Mouse (Mus musculus): Measurements from ENCODE around the gene Alg14. TPM values are rescaled to one million over a fixed set of nuclear protein-coding genes. Genes with fewer than 3 reads are reported as not detected.
A peak's percentile ranks its signal among the peaks of the same experiment; 100 is the strongest.

Alg14 gene
- polyA plus RNA-seq, 1 experiment from 2014 or later, result 39.2 TPM

DNA sequence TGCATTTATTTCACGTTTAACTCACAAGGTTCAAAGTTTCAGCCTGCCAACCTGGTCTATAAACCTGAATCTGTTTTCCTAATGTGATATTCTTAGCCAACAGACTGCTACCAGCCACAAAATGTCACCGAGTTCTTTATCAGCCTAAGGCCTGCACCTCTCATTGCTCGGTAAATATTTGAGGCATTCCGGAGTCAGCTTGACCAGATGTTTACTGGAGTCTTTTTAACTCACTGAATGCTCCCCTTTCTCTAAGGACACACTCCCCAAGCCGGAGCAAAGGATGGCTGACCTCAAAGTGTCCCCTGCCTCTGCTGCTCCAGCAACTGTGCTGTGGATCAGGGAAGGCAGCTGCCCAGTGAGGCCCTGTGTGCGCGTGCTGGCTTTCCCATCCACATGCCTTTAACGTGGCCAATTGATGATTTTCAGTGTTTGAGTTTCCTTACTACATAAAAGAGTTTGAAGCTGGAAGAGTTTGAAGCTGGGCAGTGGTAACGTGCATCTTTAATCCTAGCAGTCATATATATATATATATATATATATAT, 82.4 kb downstream of the Alg14 start:
- no peaks in the 10 kb centered on the region for H3K9me3 ChIP-seq (ENCODE audit: control insufficient read depth, low read length)
- no peaks in the 10 kb centered on the region for H3K4me1 ChIP-seq (ENCODE audit: control insufficient read depth, insufficient read depth, low read length)
- no peak for ATAC-seq (ENCODE audit: low read depth)
- no peak overlapping the region for H3K9ac ChIP-seq (replicated peaks; ENCODE audit: low read depth, low read length)
- H3K36me3 ChIP-seq (ENCODE audit: control insufficient read depth, insufficient read depth, low read length), result no peaks in the 10 kb centered on the region
- 76% methylated on average over 9 of the region's 9 CpGs for WGBS
- no peak overlapping the region for H3K4me3 ChIP-seq (ENCODE audit: low read depth, low read length)
- no peaks in the 10 kb centered on the region for H3K27me3 ChIP-seq (ENCODE audit: control insufficient read depth, insufficient read depth, low read length)
- H3K27ac ChIP-seq (ENCODE audit: low read depth, low read length), result no peak overlapping the region
- no peak overlapping the region for H3K4me2 ChIP-seq (ENCODE audit: low read depth, low read length)

DNA sequence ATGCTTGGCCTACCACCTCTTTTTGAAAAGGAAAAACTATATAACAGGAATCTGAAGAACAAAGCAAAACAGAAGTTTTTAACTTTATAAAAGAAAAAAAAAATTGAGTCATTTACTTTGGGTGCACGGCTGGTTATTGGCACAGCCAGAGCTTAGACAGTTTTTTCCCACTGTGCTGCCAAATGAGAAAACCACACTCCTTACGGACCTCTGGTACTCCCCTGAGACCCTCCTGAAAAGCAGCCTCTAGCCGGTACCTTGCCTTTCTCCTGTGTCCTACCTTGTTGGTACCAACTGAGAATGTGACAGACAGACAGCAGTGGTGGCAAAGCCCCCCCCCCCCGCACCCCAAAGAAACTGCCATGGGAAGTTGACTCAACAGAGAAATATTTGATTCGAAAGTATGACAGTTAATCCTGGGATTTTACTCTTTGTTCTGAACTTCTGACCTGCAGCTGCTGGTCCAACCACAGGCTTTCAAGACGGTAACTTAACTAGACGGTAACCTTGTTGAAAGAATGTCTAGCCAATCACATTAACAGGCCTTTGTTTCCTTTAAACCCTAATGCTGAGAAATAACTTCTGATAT, 84.1 kb downstream of the Alg14 start:
- H3K4me3 ChIP-seq (ENCODE audit: low read depth, low read length), result no peak overlapping the region
- no peaks in the 10 kb centered on the region for H3K9me3 ChIP-seq (ENCODE audit: control insufficient read depth, low read length)
- H3K4me2 ChIP-seq (ENCODE audit: low read depth, low read length), result no peak overlapping the region
- no peaks in the 10 kb centered on the region for H3K36me3 ChIP-seq (ENCODE audit: control insufficient read depth, insufficient read depth, low read length)
- no peaks in the 10 kb centered on the region for H3K4me1 ChIP-seq (ENCODE audit: control insufficient read depth, insufficient read depth, low read length)
- H3K27ac ChIP-seq (ENCODE audit: low read depth, low read length), result no peak overlapping the region
- H3K27me3 ChIP-seq (ENCODE audit: control insufficient read depth, insufficient read depth, low read length), result no peaks in the 10 kb centered on the region
- ATAC-seq (ENCODE audit: low read depth), result no peak
- H3K9ac ChIP-seq (replicated peaks; ENCODE audit: low read depth, low read length), result no peak overlapping the region
- WGBS, result 76% methylated on average over 7 of the region's 7 CpGs

DNA sequence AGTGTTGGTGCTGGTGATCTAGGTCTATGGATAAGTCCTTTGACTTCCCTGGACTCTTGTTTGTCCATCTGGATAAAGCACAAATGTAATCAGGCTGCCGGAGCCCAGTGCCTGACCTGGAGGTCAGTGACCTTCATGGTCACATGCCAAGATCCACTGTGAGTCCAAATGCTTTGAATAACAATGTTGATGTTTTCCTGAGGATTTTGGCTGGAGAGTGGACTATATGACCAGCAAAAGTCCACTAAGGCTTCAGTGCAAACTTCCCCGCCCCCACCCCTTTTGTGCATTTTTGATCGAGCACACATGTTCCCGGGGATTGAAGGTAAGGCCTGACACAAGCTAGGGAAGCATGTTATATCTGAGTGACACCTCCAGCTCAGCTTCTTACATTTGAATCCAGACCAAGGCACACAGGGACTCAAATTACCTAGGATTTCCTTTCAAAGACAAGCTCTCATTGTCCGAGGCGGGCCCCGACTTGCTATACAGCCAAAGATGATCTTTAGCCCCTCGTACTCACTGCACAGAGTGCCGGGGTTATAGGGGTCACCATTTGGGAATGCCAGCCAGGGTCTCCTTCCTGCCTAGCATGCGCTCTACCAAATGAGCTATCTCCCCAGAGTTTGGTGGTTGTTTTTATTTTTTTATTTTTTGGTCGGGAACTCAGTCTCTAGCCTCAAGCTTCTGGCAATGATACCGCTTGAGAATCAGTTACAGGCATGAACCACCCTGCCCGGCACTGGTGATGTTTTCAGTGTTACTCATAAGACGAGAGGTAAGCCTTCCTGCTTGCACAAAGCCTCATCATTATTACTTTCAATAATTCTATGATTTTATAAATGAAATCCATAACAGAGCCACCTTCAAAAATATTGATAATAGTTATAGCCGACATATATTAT, 87.4 kb downstream of the Alg14 start:
- no peak overlapping the region for H3K27ac ChIP-seq (ENCODE audit: low read depth, low read length)
- H3K27me3 ChIP-seq (ENCODE audit: control insufficient read depth, insufficient read depth, low read length), result no peaks in the 10 kb centered on the region
- H3K9ac ChIP-seq (replicated peaks; ENCODE audit: low read depth, low read length), result no peak overlapping the region
- H3K9me3 ChIP-seq (ENCODE audit: control insufficient read depth, low read length), result no peaks in the 10 kb centered on the region
- H3K4me1 ChIP-seq (ENCODE audit: control insufficient read depth, insufficient read depth, low read length), result no peaks in the 10 kb centered on the region
- WGBS, result 64% methylated on average over 15 of the region's 15 CpGs
- H3K36me3 ChIP-seq (ENCODE audit: control insufficient read depth, insufficient read depth, low read length), result no peaks in the 10 kb centered on the region
- no peak overlapping the region for H3K4me3 ChIP-seq (ENCODE audit: low read depth, low read length)
- no peak overlapping the region for H3K4me2 ChIP-seq (ENCODE audit: low read depth, low read length)
- no peak for ATAC-seq (ENCODE audit: low read depth)

DNA sequence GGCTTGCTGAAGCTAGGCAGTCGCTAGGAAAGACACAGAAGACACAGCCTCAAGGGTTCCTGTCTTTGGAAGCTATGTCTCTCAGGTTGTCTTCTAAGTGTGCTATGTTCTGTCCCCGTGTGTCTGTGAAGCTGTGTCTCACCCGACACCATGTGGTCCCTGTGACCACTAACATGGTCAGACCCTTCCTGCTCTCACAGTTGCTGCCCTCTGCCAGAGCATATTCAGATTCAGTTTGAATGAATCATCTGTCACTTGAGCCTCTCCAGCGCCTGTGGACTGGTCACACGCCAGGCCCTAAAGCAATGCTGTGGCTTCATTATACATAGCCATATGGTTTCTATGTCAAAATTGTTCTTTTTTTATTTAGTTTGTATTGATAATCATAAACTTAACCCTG, 88.1 kb downstream of the Alg14 start:
- no peak overlapping the region for H3K9ac ChIP-seq (replicated peaks; ENCODE audit: low read depth, low read length)
- H3K27me3 ChIP-seq (ENCODE audit: control insufficient read depth, insufficient read depth, low read length), result no peaks in the 10 kb centered on the region
- no peak overlapping the region for H3K27ac ChIP-seq (ENCODE audit: low read depth, low read length)
- no peak for ATAC-seq (ENCODE audit: low read depth)
- no peaks in the 10 kb centered on the region for H3K4me1 ChIP-seq (ENCODE audit: control insufficient read depth, insufficient read depth, low read length)
- WGBS, result 90% methylated on average over 5 of the region's 5 CpGs
- no peaks in the 10 kb centered on the region for H3K36me3 ChIP-seq (ENCODE audit: control insufficient read depth, insufficient read depth, low read length)
- H3K4me3 ChIP-seq (ENCODE audit: low read depth, low read length), result no peak overlapping the region
- H3K9me3 ChIP-seq (ENCODE audit: control insufficient read depth, low read length), result no peaks in the 10 kb centered on the region
- H3K4me2 ChIP-seq (ENCODE audit: low read depth, low read length), result no peak overlapping the region

DNA sequence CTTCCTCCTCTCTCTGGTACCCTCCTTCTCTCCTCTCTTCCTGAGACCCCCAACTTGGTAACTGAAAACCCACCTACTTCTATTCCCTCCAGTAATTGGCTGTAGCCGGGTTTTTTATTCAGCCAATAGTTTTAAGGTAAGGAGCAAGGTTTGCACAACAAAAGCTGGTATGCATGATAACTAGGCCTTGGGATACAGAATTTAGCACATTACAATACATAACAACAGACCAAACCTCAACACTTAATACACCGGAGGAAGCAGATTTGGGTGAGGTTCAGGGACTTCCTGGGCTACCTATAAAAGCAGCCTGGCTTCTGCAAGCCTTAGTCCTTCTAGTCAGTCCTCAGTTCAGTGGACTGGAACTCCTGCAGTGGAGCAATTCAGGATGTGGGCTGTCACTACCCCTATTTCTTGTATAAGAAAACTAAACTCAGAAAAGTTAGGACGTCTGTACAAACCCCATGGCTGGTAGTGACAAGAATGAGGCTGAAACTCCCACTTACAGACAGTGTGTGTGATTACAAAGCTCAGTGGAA, 96.0 kb downstream of the Alg14 start:
- 69% methylated on average over 3 of the region's 3 CpGs for WGBS
- Histone ChIP-seq H3K9ac (replicated peaks; ENCODE audit: low read depth, low read length) (no peak overlapping the region), H3K27ac (ENCODE audit: low read depth, low read length) (no peak overlapping the region), H3K4me2 (ENCODE audit: low read depth, low read length) (no peak overlapping the region), H3K36me3 (ENCODE audit: control insufficient read depth, insufficient read depth, low read length) (no peaks in the 10 kb centered on the region), H3K27me3 (ENCODE audit: control insufficient read depth, insufficient read depth, low read length) (no peaks in the 10 kb centered on the region), H3K9me3 (ENCODE audit: control insufficient read depth, low read length) (no peaks in the 10 kb centered on the region), H3K4me3 (ENCODE audit: low read depth, low read length) (no peak overlapping the region), H3K4me1 (ENCODE audit: control insufficient read depth, insufficient read depth, low read length) (no peaks in the 10 kb centered on the region)
- ATAC-seq (ENCODE audit: low read depth), result no peak

DNA sequence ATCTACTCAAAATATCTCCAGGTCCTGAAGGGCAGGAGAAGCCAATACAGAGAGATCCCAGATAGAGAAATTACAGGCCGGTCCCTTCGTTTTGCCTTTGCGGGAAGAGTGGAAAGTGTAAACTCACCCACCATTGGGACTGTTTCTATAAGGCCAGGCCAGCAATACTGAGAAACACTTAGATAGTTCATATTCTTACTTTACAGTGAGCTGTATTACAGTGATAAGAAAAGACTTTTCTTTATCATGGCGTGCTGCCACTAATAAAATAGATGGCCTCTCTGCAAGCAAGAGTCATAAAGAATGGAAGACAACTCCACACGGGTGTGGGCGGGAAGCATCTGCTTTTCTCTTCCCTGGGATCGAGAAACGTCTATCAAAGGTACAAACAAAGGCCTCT, 97.8 kb downstream of the Alg14 start:
- no peaks in the 10 kb centered on the region for H3K27me3 ChIP-seq (ENCODE audit: control insufficient read depth, insufficient read depth, low read length)
- no peak overlapping the region for H3K4me3 ChIP-seq (ENCODE audit: low read depth, low read length)
- H3K4me2 ChIP-seq (ENCODE audit: low read depth, low read length), result no peak overlapping the region

DNA sequence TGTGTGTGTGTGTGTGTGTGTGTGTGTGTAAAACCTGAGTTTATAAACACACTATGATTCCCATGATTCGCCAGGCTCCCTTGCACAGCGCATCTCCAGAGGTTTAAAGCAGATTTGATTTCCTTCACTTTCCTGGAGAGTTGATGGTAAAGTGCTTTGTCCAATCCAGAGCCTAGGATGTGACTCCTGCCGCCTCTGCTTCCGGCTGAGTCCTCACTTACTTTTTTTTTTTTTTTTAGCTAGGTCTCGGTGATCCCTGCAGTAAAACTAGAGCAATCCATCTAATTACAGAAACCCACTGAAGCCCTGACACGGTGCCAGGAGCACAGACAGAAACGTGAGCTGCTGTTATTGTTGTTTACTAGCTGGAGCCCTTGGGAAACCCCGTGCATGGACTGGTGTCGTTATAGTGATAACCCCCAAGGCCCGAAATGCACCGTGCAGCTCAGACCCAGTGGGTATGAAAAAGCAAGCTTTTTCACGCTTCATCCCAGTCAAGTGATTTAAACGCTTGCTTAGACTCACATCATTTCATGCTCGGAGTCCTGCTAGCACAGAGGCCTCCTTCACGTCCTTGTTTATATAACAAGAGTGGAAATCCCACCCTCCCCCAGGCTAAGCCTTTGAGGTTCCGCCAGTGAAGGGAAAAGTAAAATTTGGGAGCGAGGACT, 98.4 kb downstream of the Alg14 start:
- Histone ChIP-seq H3K27me3 (ENCODE audit: control insufficient read depth, insufficient read depth, low read length) (no peaks in the 10 kb centered on the region), H3K9ac (replicated peaks; ENCODE audit: low read depth, low read length) (peak overlapping the region; percentile 28; the same call in 1 of the 2 replicates), H3K4me3 (ENCODE audit: low read depth, low read length) (peak overlapping the region; percentile 12; the same call in 1 of the 2 replicates)

More for the DNA sequence above, 97.8 kb downstream of the Alg14 start:
- no peaks in the 10 kb centered on the region for H3K4me1 ChIP-seq (ENCODE audit: control insufficient read depth, insufficient read depth, low read length)
- WGBS, result 43% methylated on average over 8 of the region's 8 CpGs
- no peaks in the 10 kb centered on the region for H3K9me3 ChIP-seq (ENCODE audit: control insufficient read depth, low read length)
- H3K36me3 ChIP-seq (ENCODE audit: control insufficient read depth, insufficient read depth, low read length), result no peaks in the 10 kb centered on the region
- H3K9ac ChIP-seq (replicated peaks; ENCODE audit: low read depth, low read length), result no peak overlapping the region
- ATAC-seq (ENCODE audit: low read depth), result no peak; the same call in 1 of the 2 replicates
- H3K27ac ChIP-seq (ENCODE audit: low read depth, low read length), result no peak overlapping the region

DNA sequence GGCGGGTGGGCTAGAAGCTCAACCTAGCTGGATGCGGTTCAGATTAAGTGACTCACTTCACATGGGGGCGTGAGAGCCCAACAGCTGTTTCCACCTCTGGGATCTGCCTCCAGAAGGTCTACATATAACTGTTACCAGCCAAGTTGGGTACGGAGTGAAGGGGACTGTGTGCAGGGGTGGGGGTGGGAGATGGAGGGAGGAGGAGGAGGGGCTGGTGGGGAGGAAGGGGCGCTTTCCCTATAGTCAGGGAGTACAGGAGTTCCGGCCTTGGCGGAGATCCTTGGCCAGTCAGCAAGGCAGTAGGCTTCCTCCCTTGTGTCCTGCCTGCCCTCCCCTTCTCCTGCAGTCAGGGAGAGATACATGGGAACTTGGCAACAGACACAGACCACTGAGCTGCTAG, 99.2 kb downstream of the Alg14 start:
- no peaks in the 10 kb centered on the region for H3K27me3 ChIP-seq (ENCODE audit: control insufficient read depth, insufficient read depth, low read length)
- H3K9ac ChIP-seq (replicated peaks; ENCODE audit: low read depth, low read length), result no peak overlapping the region
- 29% methylated on average over 7 of the region's 7 CpGs for WGBS
- peak; percentile 54; the same call in 1 of the 2 replicates for ATAC-seq (ENCODE audit: low read depth)
- H3K9me3 ChIP-seq (ENCODE audit: control insufficient read depth, low read length), result no peaks in the 10 kb centered on the region
- H3K4me1 ChIP-seq (ENCODE audit: control insufficient read depth, insufficient read depth, low read length), result no peaks in the 10 kb centered on the region
- no peak overlapping the region for H3K4me3 ChIP-seq (ENCODE audit: low read depth, low read length)
- 0 out of 2 replicates have a peak overlapping the region, but pooled peaks have one; percentile 41 for H3K4me2 ChIP-seq (ENCODE audit: low read depth, low read length)
- H3K36me3 ChIP-seq (ENCODE audit: control insufficient read depth, insufficient read depth, low read length), result no peaks in the 10 kb centered on the region
- H3K27ac ChIP-seq (ENCODE audit: low read depth, low read length), result no peak overlapping the region

More for the DNA sequence above, 98.4 kb downstream of the Alg14 start:
- no peaks in the 10 kb centered on the region for H3K36me3 ChIP-seq (ENCODE audit: control insufficient read depth, insufficient read depth, low read length)
- peak overlapping the region; percentile 75 for H3K27ac ChIP-seq (ENCODE audit: low read depth, low read length)
- no peaks in the 10 kb centered on the region for H3K9me3 ChIP-seq (ENCODE audit: control insufficient read depth, low read length)
- WGBS, result 8% methylated on average over 17 of the region's 17 CpGs
- no peaks in the 10 kb centered on the region for H3K4me1 ChIP-seq (ENCODE audit: control insufficient read depth, insufficient read depth, low read length)
- H3K4me2 ChIP-seq (ENCODE audit: low read depth, low read length), result peak overlapping the region; percentile 41
- ATAC-seq (ENCODE audit: low read depth), result peak; percentile 83
